Mouse (Mus musculus): Measurements from ENCODE around the gene Recql5. TPM values are rescaled to one million over a fixed set of nuclear protein-coding genes. Genes with fewer than 3 reads are reported as not detected.

Gene Recql5
- polyA plus RNA-seq, 1 experiment from 2014 or later: 9.6 TPM

GRCm38 (mm10) chr11:115886446-115886845 lies 46.8 kb downstream of the Recql5 start:
- ATAC-seq (ENCODE audit: insufficient number of reproducible peaks, insufficient read depth, low FRiP score, low read depth): no peak
- Histone ChIP-seq H3K27me3 (ENCODE audit: control insufficient read depth, insufficient read depth, low read length) (peaks cover 8% of the 10 kb centered on the region), H3K9ac (ENCODE audit: low read length) (no peak overlapping the region), H3K4me3 (ENCODE audit: control insufficient read depth in 1 of 2, insufficient read depth in 1 of 2, low read depth in 1 of 2, low read length in 2 of 2) (no peak overlapping the region), H3K27ac (replicated peaks in 1 of 2; ENCODE audit: control insufficient read depth in 1 of 2, insufficient read depth in 1 of 2, low read depth in 2 of 2, low read length in 2 of 2) (no peak overlapping the region), H3K4me1 (ENCODE audit: control insufficient read depth in 2 of 2, insufficient read depth in 2 of 2, low read length in 2 of 2) (peaks cover 2 to 5% of the 10 kb centered on the region in 2 experiments; a peak in 2 of 4 replicates), H3K36me3 (ENCODE audit: control insufficient read depth, insufficient read depth, low read length) (no peaks in the 10 kb centered on the region), H3K9me3 (ENCODE audit: control insufficient read depth, low read length) (no peaks in the 10 kb centered on the region), H3K4me2 (ENCODE audit: low read length) (no peak overlapping the region)
- 79% methylated on average over 11 of the region's 11 CpGs for WGBS

DNA sequence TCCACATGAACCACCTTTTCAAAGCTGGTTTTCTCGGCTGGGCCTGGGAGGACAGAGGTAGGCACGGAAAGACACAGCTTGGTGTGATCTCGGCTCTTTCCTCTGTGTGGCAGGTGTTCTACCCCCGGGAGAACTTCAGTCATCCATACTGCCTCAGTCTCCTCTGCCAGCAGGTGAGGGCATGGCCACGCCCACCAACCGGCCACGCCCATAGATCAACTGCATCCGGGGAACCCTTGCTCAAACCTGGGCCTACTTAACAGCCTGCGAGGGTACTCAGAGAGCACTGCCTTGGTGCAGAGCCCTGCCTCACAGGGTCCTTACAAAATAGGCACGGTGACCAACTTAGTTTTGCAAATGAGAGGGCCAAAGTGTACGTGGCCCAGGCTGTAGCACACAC lies 48.0 kb downstream of the Recql5 start:
- no peak overlapping the region for H3K9ac ChIP-seq (ENCODE audit: low read length)
- H3K9me3 ChIP-seq (ENCODE audit: control insufficient read depth, low read length): no peaks in the 10 kb centered on the region
- ATAC-seq (ENCODE audit: insufficient number of reproducible peaks, insufficient read depth, low FRiP score, low read depth): no peak
- no peak overlapping the region for H3K4me2 ChIP-seq (ENCODE audit: low read length)
- peaks cover 8% of the 10 kb centered on the region for H3K27me3 ChIP-seq (ENCODE audit: control insufficient read depth, insufficient read depth, low read length)
- no peaks in the 10 kb centered on the region for H3K36me3 ChIP-seq (ENCODE audit: control insufficient read depth, insufficient read depth, low read length)
- H3K27ac ChIP-seq (replicated peaks in 1 of 2; ENCODE audit: control insufficient read depth in 1 of 2, insufficient read depth in 1 of 2, low read depth in 2 of 2, low read length in 2 of 2): no peak overlapping the region
- H3K4me3 ChIP-seq (ENCODE audit: control insufficient read depth in 1 of 2, insufficient read depth in 1 of 2, low read depth in 1 of 2, low read length in 2 of 2): no peak overlapping the region
- WGBS: 64% methylated on average over 11 of the region's 11 CpGs
- peaks cover 2 to 5% of the 10 kb centered on the region in 2 experiments; a peak in 2 of 4 replicates for H3K4me1 ChIP-seq (ENCODE audit: control insufficient read depth in 2 of 2, insufficient read depth in 2 of 2, low read length in 2 of 2)

GRCm38 (mm10) chr11:115884361-115884760 lies 48.9 kb downstream of the Recql5 start:
- 87% methylated on average over 3 of the region's 3 CpGs for WGBS
- H3K4me2 ChIP-seq (ENCODE audit: low read length): no peak overlapping the region
- ATAC-seq (ENCODE audit: insufficient number of reproducible peaks, insufficient read depth, low FRiP score, low read depth): no peak
- H3K9ac ChIP-seq (ENCODE audit: low read length): no peak overlapping the region
- H3K4me1 ChIP-seq (ENCODE audit: control insufficient read depth in 2 of 2, insufficient read depth in 2 of 2, low read length in 2 of 2): peaks cover 2 to 5% of the 10 kb centered on the region in 2 experiments; a peak in 2 of 4 replicates
- no peak overlapping the region for H3K27ac ChIP-seq (replicated peaks in 1 of 2; ENCODE audit: control insufficient read depth in 1 of 2, insufficient read depth in 1 of 2, low read depth in 2 of 2, low read length in 2 of 2)
- H3K27me3 ChIP-seq (ENCODE audit: control insufficient read depth, insufficient read depth, low read length): peaks cover 8% of the 10 kb centered on the region
- no peaks in the 10 kb centered on the region for H3K9me3 ChIP-seq (ENCODE audit: control insufficient read depth, low read length)
- H3K36me3 ChIP-seq (ENCODE audit: control insufficient read depth, insufficient read depth, low read length): no peaks in the 10 kb centered on the region
- H3K4me3 ChIP-seq (ENCODE audit: control insufficient read depth in 1 of 2, insufficient read depth in 1 of 2, low read depth in 1 of 2, low read length in 2 of 2): no peak overlapping the region

DNA sequence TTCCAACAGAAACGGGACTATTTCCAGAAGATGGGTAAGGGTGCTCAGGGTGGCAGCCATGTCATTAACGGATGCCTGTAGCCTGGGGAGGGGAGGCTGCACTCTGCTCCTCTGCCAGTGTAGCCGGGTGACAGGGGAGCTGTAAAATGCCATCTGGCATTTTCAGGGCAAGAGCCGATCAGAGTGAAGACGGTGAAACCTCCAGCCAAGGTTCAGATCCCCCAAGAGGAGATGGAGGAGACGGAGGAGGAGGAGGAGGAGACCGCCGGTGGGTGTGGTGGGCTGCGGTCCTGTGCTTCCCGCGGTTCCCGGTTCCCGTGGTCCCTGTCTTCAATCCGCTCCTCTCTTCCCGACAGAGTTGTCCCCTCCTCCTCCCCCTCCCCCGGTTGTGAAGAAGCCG lies 50.0 kb downstream of the Recql5 start:
- Histone ChIP-seq H3K4me1 (ENCODE audit: control insufficient read depth in 2 of 2, insufficient read depth in 2 of 2, low read length in 2 of 2) (peaks cover 2 to 5% of the 10 kb centered on the region in 2 experiments; a peak in 2 of 4 replicates), H3K9me3 (ENCODE audit: control insufficient read depth, low read length) (no peaks in the 10 kb centered on the region), H3K9ac (ENCODE audit: low read length) (no peak overlapping the region), H3K27ac (replicated peaks in 1 of 2; ENCODE audit: control insufficient read depth in 1 of 2, insufficient read depth in 1 of 2, low read depth in 2 of 2, low read length in 2 of 2) (no peak overlapping the region), H3K4me3 (ENCODE audit: control insufficient read depth in 1 of 2, insufficient read depth in 1 of 2, low read depth in 1 of 2, low read length in 2 of 2) (no peak overlapping the region), H3K36me3 (ENCODE audit: control insufficient read depth, insufficient read depth, low read length) (no peaks in the 10 kb centered on the region), H3K4me2 (ENCODE audit: low read length) (no peak overlapping the region), H3K27me3 (ENCODE audit: control insufficient read depth, insufficient read depth, low read length) (peaks cover 8% of the 10 kb centered on the region)
- WGBS: 21% methylated on average over 15 of the region's 17 CpGs
- no peak for ATAC-seq (ENCODE audit: insufficient number of reproducible peaks, insufficient read depth, low FRiP score, low read depth)

DNA sequence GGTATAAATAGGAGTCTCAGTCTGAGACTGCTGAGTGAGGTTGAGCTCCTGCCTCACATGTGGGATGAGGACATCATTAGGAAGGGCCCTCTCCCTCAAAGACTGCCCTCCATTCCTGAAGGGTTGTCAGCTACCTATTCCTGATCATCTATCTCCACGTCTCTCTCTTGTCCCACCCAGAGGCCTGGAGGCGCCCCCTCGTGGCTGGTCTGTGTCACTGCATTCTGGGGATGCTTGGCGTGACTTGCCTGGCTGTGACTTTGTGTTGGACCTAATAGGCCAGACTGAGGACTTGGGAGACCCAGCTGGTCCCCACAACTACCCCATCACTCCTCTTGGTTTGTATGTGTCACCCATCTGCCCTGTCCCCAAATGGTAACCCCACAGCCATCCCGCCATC lies 52.3 kb downstream of the Recql5 start:
- Histone ChIP-seq H3K4me2 (ENCODE audit: low read length) (no peak overlapping the region), H3K9me3 (ENCODE audit: control insufficient read depth, low read length) (no peaks in the 10 kb centered on the region), H3K4me1 (ENCODE audit: control insufficient read depth in 2 of 2, insufficient read depth in 2 of 2, low read length in 2 of 2) (no peaks in the 10 kb centered on the region), H3K4me3 (ENCODE audit: control insufficient read depth in 1 of 2, insufficient read depth in 1 of 2, low read depth in 1 of 2, low read length in 2 of 2) (no peak overlapping the region), H3K9ac (ENCODE audit: low read length) (no peak overlapping the region), H3K36me3 (ENCODE audit: control insufficient read depth, insufficient read depth, low read length) (no peaks in the 10 kb centered on the region), H3K27ac (replicated peaks in 1 of 2; ENCODE audit: control insufficient read depth in 1 of 2, insufficient read depth in 1 of 2, low read depth in 2 of 2, low read length in 2 of 2) (no peak overlapping the region), H3K27me3 (ENCODE audit: control insufficient read depth, insufficient read depth, low read length) (peaks cover 8% of the 10 kb centered on the region)
- WGBS: 32% methylated on average over 5 of the region's 5 CpGs
- ATAC-seq (ENCODE audit: insufficient number of reproducible peaks, insufficient read depth, low FRiP score, low read depth): no peak

DNA sequence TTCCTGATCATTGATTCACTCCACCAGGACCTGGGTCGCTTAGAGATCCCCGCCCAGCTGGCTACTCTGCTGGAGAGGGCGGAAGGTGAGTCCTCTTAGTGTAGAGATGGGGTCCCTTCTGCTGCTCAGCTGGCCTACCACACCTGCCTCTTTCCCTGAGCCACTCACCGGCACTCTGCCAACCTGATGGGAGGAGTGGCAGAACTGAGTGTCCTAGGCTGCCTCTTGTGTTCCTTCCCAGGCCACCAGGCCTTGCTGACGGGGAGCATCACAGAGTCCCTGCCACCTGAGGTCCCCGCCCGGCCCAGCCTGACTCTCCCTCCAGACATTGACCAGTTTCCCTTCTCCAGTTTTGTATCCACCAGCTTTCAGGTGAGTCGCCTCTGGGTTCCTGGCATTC lies 55.2 kb downstream of the Recql5 start:
- Histone ChIP-seq H3K4me3 (ENCODE audit: control insufficient read depth in 1 of 2, insufficient read depth in 1 of 2, low read depth in 1 of 2, low read length in 2 of 2) (no peak overlapping the region), H3K27me3 (ENCODE audit: control insufficient read depth, insufficient read depth, low read length) (peaks cover 6% of the 10 kb centered on the region), H3K4me2 (ENCODE audit: low read length) (no peak overlapping the region), H3K9ac (ENCODE audit: low read length) (no peak overlapping the region), H3K4me1 (ENCODE audit: control insufficient read depth in 2 of 2, insufficient read depth in 2 of 2, low read length in 2 of 2) (no peaks in the 10 kb centered on the region), H3K9me3 (ENCODE audit: control insufficient read depth, low read length) (no peaks in the 10 kb centered on the region), H3K36me3 (ENCODE audit: control insufficient read depth, insufficient read depth, low read length) (no peaks in the 10 kb centered on the region), H3K27ac (replicated peaks in 1 of 2; ENCODE audit: control insufficient read depth in 1 of 2, insufficient read depth in 1 of 2, low read depth in 2 of 2, low read length in 2 of 2) (no peak overlapping the region)
- ATAC-seq (ENCODE audit: insufficient number of reproducible peaks, insufficient read depth, low FRiP score, low read depth): no peak
- WGBS: 75% methylated on average over 8 of the region's 8 CpGs

- H3K9ac ChIP-seq (ENCODE audit: low read length): no peak overlapping the region
- peaks cover 2 to 5% of the 10 kb centered on the region in 2 experiments; a peak in 2 of 4 replicates for H3K4me1 ChIP-seq (ENCODE audit: control insufficient read depth in 2 of 2, insufficient read depth in 2 of 2, low read length in 2 of 2)
- ATAC-seq (ENCODE audit: insufficient number of reproducible peaks, insufficient read depth, low FRiP score, low read depth): no peak
- no peak overlapping the region for H3K27ac ChIP-seq (replicated peaks in 1 of 2; ENCODE audit: control insufficient read depth in 1 of 2, insufficient read depth in 1 of 2, low read depth in 2 of 2, low read length in 2 of 2)
- H3K4me3 ChIP-seq (ENCODE audit: control insufficient read depth in 1 of 2, insufficient read depth in 1 of 2, low read depth in 1 of 2, low read length in 2 of 2): no peak overlapping the region
- H3K9me3 ChIP-seq (ENCODE audit: control insufficient read depth, low read length): no peaks in the 10 kb centered on the region
- H3K27me3 ChIP-seq (ENCODE audit: control insufficient read depth, insufficient read depth, low read length): no peaks in the 10 kb centered on the region
- H3K4me2 ChIP-seq (ENCODE audit: low read length): no peak overlapping the region
- no peaks in the 10 kb centered on the region for H3K36me3 ChIP-seq (ENCODE audit: control insufficient read depth, insufficient read depth, low read length)
- WGBS: 71% methylated on average over 6 of the region's 6 CpGs
These were observed 56.0 kb downstream of the Recql5 start for GRCm38 (mm10) chr11:115877174-115877755.

- Histone ChIP-seq H3K27me3 (ENCODE audit: control insufficient read depth, insufficient read depth, low read length) (no peaks in the 10 kb centered on the region), H3K9ac (ENCODE audit: low read length) (no peak overlapping the region), H3K36me3 (ENCODE audit: control insufficient read depth, insufficient read depth, low read length) (no peaks in the 10 kb centered on the region), H3K4me1 (ENCODE audit: control insufficient read depth in 2 of 2, insufficient read depth in 2 of 2, low read length in 2 of 2) (peaks cover 8% of the 10 kb centered on the region in 2 experiments; a peak in 2 of 4 replicates), H3K4me2 (ENCODE audit: low read length) (no peak overlapping the region), H3K9me3 (ENCODE audit: control insufficient read depth, low read length) (no peaks in the 10 kb centered on the region), H3K27ac (replicated peaks in 1 of 2; ENCODE audit: control insufficient read depth in 1 of 2, insufficient read depth in 1 of 2, low read depth in 2 of 2, low read length in 2 of 2) (no peak overlapping the region), H3K4me3 (ENCODE audit: control insufficient read depth in 1 of 2, insufficient read depth in 1 of 2, low read depth in 1 of 2, low read length in 2 of 2) (no peak overlapping the region)
- no peak for ATAC-seq (ENCODE audit: insufficient number of reproducible peaks, insufficient read depth, low FRiP score, low read depth)
- WGBS: 78% methylated on average over 5 of the region's 5 CpGs
These were observed 56.8 kb downstream of the Recql5 start for GRCm38 (mm10) chr11:115876438-115876837.

Data from heart, embryonic 14.5 days (tissue).